Mouse (Mus musculus): ENCODE results near the gene Btbd19. TPM values are rescaled to one million over a fixed set of nuclear protein-coding genes. Genes with fewer than 3 reads are reported as not detected.

The Btbd19 gene
- polyA plus RNA-seq, 1 experiment, result 13.7 TPM

DNA sequence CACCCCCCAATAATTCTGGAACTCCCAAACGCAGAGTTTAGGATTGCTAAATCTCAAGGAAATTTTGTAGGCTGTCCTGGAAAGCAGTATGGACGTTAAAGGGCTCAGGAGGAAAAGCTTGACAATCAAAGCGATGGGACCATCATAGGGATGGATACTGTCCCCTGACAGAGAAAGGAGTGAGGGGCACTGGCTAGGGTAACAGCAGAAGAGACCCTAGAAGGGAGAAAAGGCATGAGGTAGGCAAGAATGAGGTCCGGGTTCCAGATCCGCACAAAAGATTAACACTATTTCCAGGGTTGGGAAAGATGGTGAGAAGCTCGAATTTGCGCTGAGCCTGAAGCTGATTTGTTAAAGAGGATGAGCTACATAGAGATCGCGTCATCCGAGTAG lies 5.5 kb downstream of the Btbd19 start:
- 3% methylated on average over 10 of the region's 10 CpGs for WGBS
- Histone ChIP-seq H3K4me3 (replicated peaks; ENCODE audit: extremely low read depth, low read depth, low read length) (peak overlapping the region; percentile 81), H3K4me1 (ENCODE audit: control insufficient read depth, insufficient read depth, low read length) (peaks cover 8% of the 10 kb centered on the region; the same call in 1 of the 2 replicates)
- no peak for DNase-seq
- TF ChIP-seq CTCF (IDR thresholded peaks at IDR 0.05; ENCODE audit: insufficient read depth, low read length) (no peak), POLR2A (IDR thresholded peaks at IDR 0.05; ENCODE audit: borderline replicate concordance, extremely low read depth, low read depth, low read length) (no peak)

DNA sequence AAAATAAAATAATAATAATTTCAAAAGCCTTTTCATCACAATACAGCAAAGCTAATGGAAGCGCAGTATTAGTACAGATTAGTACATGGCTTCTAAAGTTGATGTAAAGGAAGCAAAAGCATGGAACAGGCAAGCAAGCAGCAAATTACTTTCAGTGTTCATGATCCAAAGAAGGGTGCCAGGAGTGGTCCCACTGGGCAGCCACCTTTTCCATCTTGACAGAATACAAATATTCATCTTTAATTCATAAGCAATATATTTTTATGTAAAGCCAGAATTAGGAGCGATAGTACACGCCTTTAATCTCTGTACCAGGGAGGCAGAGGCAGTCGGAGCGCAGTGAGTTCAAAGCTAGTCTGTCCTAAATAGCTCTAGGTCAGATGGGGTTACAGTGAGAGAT lies 5.9 kb downstream of the Btbd19 start:
- peak overlapping the region; percentile 6 for H3K4me3 ChIP-seq (replicated peaks; ENCODE audit: extremely low read depth, low read depth, low read length)
- WGBS, result 77% methylated on average over 5 of the region's 5 CpGs

DNA sequence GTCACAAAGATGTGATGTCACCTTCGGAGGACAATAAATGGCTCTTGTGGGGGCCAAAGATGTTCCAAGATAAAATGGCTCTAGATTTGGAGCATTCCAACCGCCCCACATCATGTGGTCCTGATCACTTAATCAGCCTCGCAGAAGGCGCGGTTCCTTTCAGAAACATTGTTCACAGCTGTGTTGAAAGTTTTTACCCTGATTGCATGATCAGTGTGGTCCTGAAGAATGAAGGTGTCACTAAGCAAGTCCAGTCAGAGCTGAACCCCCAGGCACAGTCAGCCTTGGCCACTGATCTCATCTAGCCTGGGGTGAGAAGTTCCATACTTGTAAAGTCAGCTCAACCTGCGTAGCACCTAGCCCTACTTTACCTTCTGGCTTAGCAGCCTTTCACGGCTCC lies 7.6 kb downstream of the Btbd19 start:
- Histone ChIP-seq H3K4me3 (replicated peaks; ENCODE audit: extremely low read depth, low read depth, low read length) (no peak overlapping the region), H3K4me1 (ENCODE audit: control insufficient read depth, insufficient read depth, low read length) (no peaks in the 10 kb centered on the region)
- TF ChIP-seq CTCF (IDR thresholded peaks at IDR 0.05; ENCODE audit: insufficient read depth, low read length) (no peak), POLR2A (IDR thresholded peaks at IDR 0.05; ENCODE audit: borderline replicate concordance, extremely low read depth, low read depth, low read length) (no peak)
- DNase-seq, result no peak
- 93% methylated on average over 7 of the region's 7 CpGs for WGBS

More for the DNA sequence above, 5.9 kb downstream of the Btbd19 start:
- no peak for TF ChIP-seq CTCF (IDR thresholded peaks at IDR 0.05; ENCODE audit: insufficient read depth, low read length)
- TF ChIP-seq POLR2A (IDR thresholded peaks at IDR 0.05; ENCODE audit: borderline replicate concordance, extremely low read depth, low read depth, low read length), result no peak
- no peak for DNase-seq
- H3K4me1 ChIP-seq (ENCODE audit: control insufficient read depth, insufficient read depth, low read length), result peaks cover 7% of the 10 kb centered on the region; the same call in 1 of the 2 replicates

DNA sequence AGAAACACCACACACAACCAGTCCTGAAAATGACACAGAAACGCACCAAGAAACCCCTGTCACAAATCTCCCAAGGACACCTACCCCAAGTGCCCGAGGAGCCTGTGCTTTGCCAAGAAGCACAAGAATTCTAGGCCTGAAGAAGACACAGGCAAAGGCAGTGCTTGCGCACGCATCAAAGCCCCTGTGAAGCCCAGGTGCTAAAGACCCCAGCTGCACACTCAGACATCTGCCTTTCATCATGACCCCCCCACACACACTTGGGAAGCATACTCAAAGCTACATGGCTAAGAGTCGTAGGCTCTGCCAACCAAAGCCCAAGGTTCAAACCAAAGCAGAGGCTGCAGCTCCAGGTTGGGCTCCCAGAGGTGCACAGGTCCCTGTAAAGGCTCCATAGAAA lies 9.9 kb downstream of the Btbd19 start:
- TF ChIP-seq CTCF (IDR thresholded peaks at IDR 0.05; ENCODE audit: insufficient read depth, low read length) (no peak), POLR2A (IDR thresholded peaks at IDR 0.05; ENCODE audit: borderline replicate concordance, extremely low read depth, low read depth, low read length) (no peak)
- 84% methylated on average over 5 of the region's 5 CpGs for WGBS
- Histone ChIP-seq H3K4me3 (replicated peaks; ENCODE audit: extremely low read depth, low read depth, low read length) (no peak overlapping the region), H3K4me1 (ENCODE audit: control insufficient read depth, insufficient read depth, low read length) (no peaks in the 10 kb centered on the region)
- DNase-seq, result no peak

DNA sequence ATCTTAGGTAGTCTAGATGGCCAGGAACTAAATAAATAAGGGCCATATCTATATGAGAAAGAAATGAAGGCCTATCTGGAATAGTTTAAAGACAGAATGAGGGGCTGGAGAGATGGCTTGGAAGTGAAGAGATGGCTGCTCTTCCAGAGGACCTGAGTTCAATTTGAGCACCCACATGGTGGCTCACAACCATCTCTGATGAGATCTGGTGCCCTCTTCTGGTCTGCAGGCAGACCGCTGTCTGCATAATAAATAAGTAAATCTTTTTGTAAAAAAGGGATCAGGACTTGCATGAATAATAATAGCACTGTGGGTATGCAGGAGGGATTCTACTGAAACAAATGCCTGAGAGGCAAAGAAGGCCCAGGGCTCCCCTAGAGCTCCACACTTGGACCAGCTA lies 12.3 kb downstream of the Btbd19 start:
- no peak for DNase-seq
- Histone ChIP-seq H3K4me3 (replicated peaks; ENCODE audit: extremely low read depth, low read depth, low read length) (no peak overlapping the region), H3K4me1 (ENCODE audit: control insufficient read depth, insufficient read depth, low read length) (no peaks in the 10 kb centered on the region)
- WGBS, result 100% methylated on average over 1 of the region's 1 CpGs
- 0 out of 2 replicates have a peak, but pooled peaks have one; percentile 4 for TF ChIP-seq CTCF (IDR thresholded peaks at IDR 0.05; ENCODE audit: insufficient read depth, low read length)
- TF ChIP-seq POLR2A (IDR thresholded peaks at IDR 0.05; ENCODE audit: borderline replicate concordance, extremely low read depth, low read depth, low read length), result no peak

DNA sequence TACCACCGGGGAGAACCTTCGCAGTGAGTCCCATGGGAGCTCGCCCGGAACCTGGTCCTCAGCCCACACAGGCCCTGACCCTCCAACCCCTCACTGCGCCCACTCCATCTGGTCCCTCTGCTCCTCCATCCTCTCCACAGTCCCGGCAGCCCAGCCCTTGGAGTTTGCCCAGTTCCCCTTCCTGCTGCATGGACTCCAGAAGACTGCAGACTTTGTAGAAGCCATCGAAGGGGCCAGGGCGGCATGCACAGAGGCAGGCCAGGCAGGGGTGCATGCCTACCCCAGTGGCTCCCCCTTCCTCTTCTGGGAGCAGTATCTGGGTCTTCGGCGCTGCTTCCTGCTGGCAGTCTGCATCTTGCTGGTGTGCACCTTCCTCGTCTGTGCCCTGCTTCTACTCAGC lies 14.5 kb downstream of the Btbd19 start:
- no peak overlapping the region for H3K4me3 ChIP-seq (replicated peaks; ENCODE audit: extremely low read depth, low read depth, low read length)
- TF ChIP-seq POLR2A (IDR thresholded peaks at IDR 0.05; ENCODE audit: borderline replicate concordance, extremely low read depth, low read depth, low read length) (no peak), CTCF (IDR thresholded peaks at IDR 0.05; ENCODE audit: insufficient read depth, low read length) (no peak)
- WGBS, result 90% methylated on average over 11 of the region's 11 CpGs
- DNase-seq, result no peak
- H3K4me1 ChIP-seq (ENCODE audit: control insufficient read depth, insufficient read depth, low read length), result no peaks in the 10 kb centered on the region

DNA sequence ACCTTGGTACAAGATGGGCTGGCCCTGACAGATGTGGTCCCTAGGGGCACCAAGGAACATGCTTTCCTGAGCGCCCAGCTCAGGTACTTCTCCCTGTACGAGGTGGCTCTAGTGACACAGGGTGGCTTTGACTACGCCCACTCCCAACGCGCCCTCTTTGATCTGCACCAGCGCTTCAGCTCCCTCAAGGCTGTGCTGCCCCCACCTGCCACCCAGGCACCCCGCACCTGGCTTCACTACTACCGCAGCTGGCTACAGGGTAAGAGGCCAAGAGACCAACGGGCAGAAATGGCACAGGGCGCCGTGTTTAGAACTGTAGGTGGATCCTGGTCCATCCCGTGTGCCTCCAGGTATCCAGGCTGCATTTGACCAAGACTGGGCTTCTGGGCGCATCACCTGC lies 15.3 kb downstream of the Btbd19 start:
- TF ChIP-seq POLR2A (IDR thresholded peaks at IDR 0.05; ENCODE audit: borderline replicate concordance, extremely low read depth, low read depth, low read length) (no peak), CTCF (IDR thresholded peaks at IDR 0.05; ENCODE audit: insufficient read depth, low read length) (no peak)
- DNase-seq, result no peak
- Histone ChIP-seq H3K4me3 (replicated peaks; ENCODE audit: extremely low read depth, low read depth, low read length) (no peak overlapping the region), H3K4me1 (ENCODE audit: control insufficient read depth, insufficient read depth, low read length) (no peaks in the 10 kb centered on the region)
- WGBS, result 90% methylated on average over 13 of the region's 13 CpGs

DNA sequence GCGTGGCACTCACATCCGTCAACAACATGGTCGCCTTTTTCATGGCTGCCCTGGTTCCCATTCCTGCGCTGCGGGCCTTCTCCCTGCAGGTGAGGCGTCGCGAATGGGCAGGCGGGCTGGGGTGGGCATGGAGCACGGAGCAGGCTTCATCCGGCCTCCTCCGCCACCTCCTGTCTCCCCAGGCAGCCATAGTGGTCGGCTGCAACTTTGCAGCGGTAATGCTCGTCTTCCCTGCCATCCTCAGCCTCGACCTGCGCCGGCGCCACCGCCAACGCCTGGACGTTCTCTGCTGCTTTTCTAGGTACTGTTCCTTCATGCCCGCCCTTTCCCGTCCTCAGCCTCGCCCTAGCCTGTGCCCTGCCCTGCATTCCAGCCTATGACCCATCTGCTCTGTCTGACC lies 16.2 kb downstream of the Btbd19 start:
- WGBS, result 94% methylated on average over 25 of the region's 25 CpGs
- TF ChIP-seq CTCF (IDR thresholded peaks at IDR 0.05; ENCODE audit: insufficient read depth, low read length) (no peak), POLR2A (IDR thresholded peaks at IDR 0.05; ENCODE audit: borderline replicate concordance, extremely low read depth, low read depth, low read length) (no peak)

DNA sequence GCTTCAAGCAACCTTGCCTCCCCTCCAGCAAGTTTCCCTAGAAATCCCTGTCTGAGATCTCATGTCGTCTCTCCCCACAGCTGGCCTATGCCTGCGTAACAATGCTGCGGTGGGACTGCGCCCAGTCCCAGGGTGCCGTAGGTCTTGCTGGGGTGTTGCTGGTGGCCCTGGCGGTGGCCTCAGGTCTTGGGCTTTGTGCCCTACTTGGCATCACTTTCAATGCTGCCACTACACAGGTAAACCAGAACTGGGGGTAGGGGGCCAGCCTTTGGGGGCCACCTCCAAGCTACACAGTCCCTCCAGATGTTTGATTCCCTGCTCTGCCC lies 17.0 kb downstream of the Btbd19 start:
- no peak for DNase-seq
- H3K4me3 ChIP-seq (replicated peaks; ENCODE audit: extremely low read depth, low read depth, low read length), result no peak overlapping the region
- H3K4me1 ChIP-seq (ENCODE audit: control insufficient read depth, insufficient read depth, low read length), result no peaks in the 10 kb centered on the region
- 89% methylated on average over 6 of the region's 6 CpGs for WGBS
- no peak for TF ChIP-seq CTCF (IDR thresholded peaks at IDR 0.05; ENCODE audit: insufficient read depth, low read length)
- TF ChIP-seq POLR2A (IDR thresholded peaks at IDR 0.05; ENCODE audit: borderline replicate concordance, extremely low read depth, low read depth, low read length), result no peak

More for the DNA sequence above, 16.2 kb downstream of the Btbd19 start:
- no peak for DNase-seq
- H3K4me1 ChIP-seq (ENCODE audit: control insufficient read depth, insufficient read depth, low read length), result no peaks in the 10 kb centered on the region
- no peak overlapping the region for H3K4me3 ChIP-seq (replicated peaks; ENCODE audit: extremely low read depth, low read depth, low read length)

DNA sequence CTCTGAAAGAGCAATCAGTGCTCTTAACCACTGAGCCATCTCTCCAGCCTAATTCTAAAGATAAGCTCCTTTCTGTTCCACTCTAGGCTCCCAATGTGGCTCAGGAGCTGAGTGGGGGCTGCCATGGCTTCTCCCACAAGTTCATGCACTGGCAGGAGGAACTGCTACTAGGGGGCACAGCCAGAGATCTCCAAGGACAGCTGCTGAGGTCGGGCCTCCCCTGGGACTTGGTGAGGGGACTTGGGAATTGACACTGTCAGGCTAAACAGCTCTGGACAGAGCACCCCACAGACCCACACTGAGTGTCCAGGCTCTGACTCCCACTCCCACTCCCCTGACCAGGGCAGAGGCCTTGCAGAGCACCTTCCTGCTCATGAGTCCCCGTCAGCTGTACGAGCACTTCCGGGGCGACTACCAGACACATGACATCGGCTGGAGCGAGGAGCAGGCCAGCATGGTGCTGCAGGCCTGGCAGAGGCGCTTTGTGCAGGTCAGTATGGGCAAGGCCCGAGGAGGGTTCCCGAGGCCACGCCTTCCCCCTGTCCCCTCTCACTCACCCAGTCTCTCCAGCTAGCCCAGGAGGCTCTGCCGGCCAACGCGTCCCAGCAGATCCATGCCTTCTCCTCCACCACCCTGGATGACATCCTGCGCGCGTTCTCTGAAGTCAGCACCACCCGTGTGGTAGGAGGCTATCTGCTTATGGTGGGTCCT lies 17.6 kb downstream of the Btbd19 start:
- no peak overlapping the region for H3K4me3 ChIP-seq (replicated peaks; ENCODE audit: extremely low read depth, low read depth, low read length)
- TF ChIP-seq CTCF (IDR thresholded peaks at IDR 0.05; ENCODE audit: insufficient read depth, low read length) (no peak), POLR2A (IDR thresholded peaks at IDR 0.05; ENCODE audit: borderline replicate concordance, extremely low read depth, low read depth, low read length) (no peak)
- DNase-seq, result no peak
- WGBS, result 88% methylated on average over 18 of the region's 18 CpGs
- no peaks in the 10 kb centered on the region for H3K4me1 ChIP-seq (ENCODE audit: control insufficient read depth, insufficient read depth, low read length)

All from lung, adult 2 months (tissue).